Mouse (Mus musculus) liver, adult 2 months (tissue): ENCODE data around the gene St8sia1. TPM values are rescaled to one million over a fixed set of nuclear protein-coding genes. Genes with fewer than 3 reads are reported as not detected.

ENCODE experiments used
- DNase-seq: peaks from one replicate; pipeline ENCODE4 v3.0.0-alpha.2; 2011; ENCODE audit warnings: low read depth, low spot score; ENCODE audit errors: extremely low read depth
- H3K27ac ChIP-seq: fragments of 200-500 bp; replicated peaks from 2 replicates; pipeline ENCODE4 v1.5.1; 2012; ENCODE audit warnings: low read depth, mild to moderate bottlenecking, control low read depth, inconsistent platforms, low read length; ENCODE audit not compliant: insufficient read depth
- H3K27me3 ChIP-seq: fragments of 200-500 bp; 2 replicates; pipeline ENCODE4 v1.6.1; 2012; ENCODE audit warnings: mild to moderate bottlenecking, moderate library complexity, low read length, inconsistent platforms; ENCODE audit not compliant: control insufficient read depth, insufficient read depth
- H3K36me3 ChIP-seq: fragments of 200-500 bp; 2 replicates; pipeline ENCODE4 v1.6.1; 2012; ENCODE audit warnings: low read length, inconsistent platforms; ENCODE audit not compliant: control insufficient read depth, insufficient read depth
- H3K4me1 ChIP-seq: fragments of 200-500 bp; 2 replicates; pipeline ENCODE4 v1.6.1; 2011; ENCODE audit warnings: low read length; ENCODE audit not compliant: control insufficient read depth, insufficient read depth
- H3K4me3 ChIP-seq: fragments of 200-500 bp; 2 replicates; pipeline ENCODE4 v1.5.1; 2011; ENCODE audit warnings: low read depth, mild to moderate bottlenecking, control low read depth, low read length, moderate library complexity; ENCODE audit not compliant: insufficient read depth
- H3K79me2 ChIP-seq: fragments of 200-500 bp; 2 replicates; pipeline ENCODE4 v1.6.1; 2012; ENCODE audit warnings: inconsistent platforms, mild to moderate bottlenecking, low read length, moderate library complexity; ENCODE audit not compliant: control insufficient read depth, insufficient read depth
- H3K9ac ChIP-seq: fragments of 200-500 bp; 2 replicates; pipeline ENCODE4 v1.6.1; 2012; ENCODE audit warnings: low read depth, mild to moderate bottlenecking, control low read depth, inconsistent platforms, low read length
- CTCF ChIP-seq: fragments of 200-500 bp; IDR thresholded peaks from 2 replicates; pipeline ENCODE4 v1.5.1; 2011; ENCODE audit warnings: low read depth, low read length, control low read depth
- POLR2A ChIP-seq: fragments of 200-500 bp; IDR thresholded peaks from 2 replicates; pipeline ENCODE4 v1.6.1; 2011; ENCODE audit warnings: low read length, control low read depth; ENCODE audit not compliant: insufficient read depth; ENCODE audit errors: extremely low read depth
- WGBS: fragments of 180-500 bp; shearing (Covaris S2); methylation state at CpG from one replicate; pipeline ENCODE4 v1.1.7; 2018; 5-methylcytosine and 5-hydroxymethylcytosine counted together
- polyA plus RNA-seq: library from polyadenylated mRNA; depleted of rRNA; stranded (reverse); fragments of >200 nt; gene quantifications from 2 replicates; pipeline ENCODE4 v1.2.3, GENCODE M21; 2012
- total RNA-seq: library from RNA; depleted of rRNA; stranded (reverse); fragments of >200 nt; gene quantifications from 2 replicates; pipeline ENCODE4 v1.2.3, GENCODE M21; 2014

Gene St8sia1
- total and polyA plus RNA-seq, 2 experiments = under 0.01 to 0.01 TPM

GRCm38 (mm10) chr6:142918691-142919090 lies 45.6 kb downstream of the St8sia1 start:
- Histone ChIP-seq H3K79me2 (no peaks in the 10 kb centered on the region), H3K27me3 (no peaks in the 10 kb centered on the region), H3K9ac (no peak overlapping the region), H3K4me3 (no peak overlapping the region), H3K4me1 (no peaks in the 10 kb centered on the region), H3K27ac (no peak overlapping the region), H3K36me3 (no peaks in the 10 kb centered on the region)
- TF ChIP-seq POLR2A = no peak
- TF ChIP-seq CTCF = no peak
- 51% methylated on average over 6 of the region's 6 CpGs for WGBS
- peak; percentile 91 for DNase-seq

- WGBS = 93% methylated on average over 13 of the region's 13 CpGs
- H3K27me3 ChIP-seq = no peaks in the 10 kb centered on the region
- H3K9ac ChIP-seq = no peak overlapping the region
Observed at GRCm38 (mm10) chr6:142917471-142917901, 46.8 kb downstream of the St8sia1 start.

GRCm38 (mm10) chr6:142916271-142916941 lies 47.8 kb downstream of the St8sia1 start:
- Histone ChIP-seq H3K4me1 (no peaks in the 10 kb centered on the region), H3K4me3 (no peak overlapping the region), H3K79me2 (no peaks in the 10 kb centered on the region), H3K27me3 (no peaks in the 10 kb centered on the region), H3K9ac (no peak overlapping the region), H3K27ac (no peak overlapping the region), H3K36me3 (no peaks in the 10 kb centered on the region)
- WGBS = 91% methylated on average over 11 of the region's 11 CpGs
- DNase-seq = no peak
- TF ChIP-seq POLR2A = no peak
- no peak for TF ChIP-seq CTCF

More at GRCm38 (mm10) chr6:142917471-142917901, 46.8 kb downstream of the St8sia1 start:
- no peaks in the 10 kb centered on the region for H3K36me3 ChIP-seq
- no peaks in the 10 kb centered on the region for H3K4me1 ChIP-seq
- H3K27ac ChIP-seq = no peak overlapping the region
- no peak overlapping the region for H3K4me3 ChIP-seq
- no peak for DNase-seq
- TF ChIP-seq POLR2A = no peak
- TF ChIP-seq CTCF = no peak
- H3K79me2 ChIP-seq = no peaks in the 10 kb centered on the region

- DNase-seq = no peak
- H3K27ac ChIP-seq = no peak overlapping the region
Observed at GRCm38 (mm10) chr6:142915464-142915863, 48.8 kb downstream of the St8sia1 start.

GRCm38 (mm10) chr6:142914676-142915075 lies 49.6 kb downstream of the St8sia1 start:
- no peaks in the 10 kb centered on the region for H3K4me1 ChIP-seq
- H3K36me3 ChIP-seq = no peaks in the 10 kb centered on the region
- 93% methylated on average over 10 of the region's 10 CpGs for WGBS
- no peak overlapping the region for H3K27ac ChIP-seq
- DNase-seq = no peak
- H3K4me3 ChIP-seq = no peak overlapping the region
- no peaks in the 10 kb centered on the region for H3K79me2 ChIP-seq
- H3K27me3 ChIP-seq = no peaks in the 10 kb centered on the region
- TF ChIP-seq POLR2A (no peak), CTCF (no peak)
- no peak overlapping the region for H3K9ac ChIP-seq

More at GRCm38 (mm10) chr6:142915464-142915863, 48.8 kb downstream of the St8sia1 start:
- no peaks in the 10 kb centered on the region for H3K4me1 ChIP-seq
- no peaks in the 10 kb centered on the region for H3K36me3 ChIP-seq
- no peaks in the 10 kb centered on the region for H3K79me2 ChIP-seq
- TF ChIP-seq POLR2A (no peak), CTCF (no peak)
- WGBS = 66% methylated on average over 5 of the region's 5 CpGs
- H3K4me3 ChIP-seq = no peak overlapping the region
- H3K9ac ChIP-seq = no peak overlapping the region
- H3K27me3 ChIP-seq = no peaks in the 10 kb centered on the region

- Histone ChIP-seq H3K27me3 (no peaks in the 10 kb centered on the region), H3K27ac (no peak overlapping the region), H3K79me2 (no peaks in the 10 kb centered on the region), H3K9ac (no peak overlapping the region), H3K4me1 (no peaks in the 10 kb centered on the region), H3K4me3 (no peak overlapping the region), H3K36me3 (no peaks in the 10 kb centered on the region)
- WGBS = 98% methylated on average over 3 of the region's 3 CpGs
- DNase-seq = no peak
- TF ChIP-seq POLR2A = no peak
- no peak for TF ChIP-seq CTCF
Observed at GRCm38 (mm10) chr6:142911263-142911662, 53.0 kb downstream of the St8sia1 start.
